Mouse (Mus musculus): ENCODE measurements at regions not wholly inside any gene's neighbourhood (a gene's known extent, or its start where the extent isn't known, plus 50 kb on each side); places are given as distances from the start of the nearest gene placed in this dataset.
"Not testable (repeated sequence)": the region's sequence is repeated elsewhere in the genome, so short reads cannot be mapped to it uniquely, and the experiment has no call there.

DNA sequence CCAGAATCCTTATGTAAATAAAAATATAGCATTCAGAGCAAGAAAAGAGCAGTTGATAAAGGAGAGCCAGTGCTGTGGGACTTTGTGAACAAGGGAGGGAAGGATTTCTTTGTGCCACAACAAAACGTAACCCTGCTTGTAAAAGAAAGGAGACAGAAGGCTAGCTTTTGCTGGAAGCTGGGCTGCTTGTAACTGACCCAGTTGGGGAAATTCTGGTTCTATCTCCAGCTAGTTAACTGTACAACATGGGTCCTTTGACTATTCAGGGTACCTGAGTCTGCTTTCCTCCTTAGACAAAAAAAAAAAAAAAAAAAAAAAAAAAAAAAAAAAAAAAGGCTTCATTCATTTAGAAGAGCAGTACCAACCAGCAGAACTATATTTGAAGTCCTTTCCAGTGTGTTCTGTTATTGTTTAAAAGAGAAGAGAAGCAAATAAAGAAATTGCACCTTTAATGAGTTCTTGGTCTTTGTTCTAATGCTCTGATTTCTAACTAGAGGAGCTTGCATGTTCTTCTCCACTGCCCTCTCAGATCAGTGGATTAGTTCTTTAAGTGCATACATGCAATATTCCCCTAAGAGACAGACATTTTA is 345.8 kb upstream of the Pou3f2 start:
- no peak for DNase-seq (ENCODE audit: extremely low spot score, low read depth, low spot score)

DNA sequence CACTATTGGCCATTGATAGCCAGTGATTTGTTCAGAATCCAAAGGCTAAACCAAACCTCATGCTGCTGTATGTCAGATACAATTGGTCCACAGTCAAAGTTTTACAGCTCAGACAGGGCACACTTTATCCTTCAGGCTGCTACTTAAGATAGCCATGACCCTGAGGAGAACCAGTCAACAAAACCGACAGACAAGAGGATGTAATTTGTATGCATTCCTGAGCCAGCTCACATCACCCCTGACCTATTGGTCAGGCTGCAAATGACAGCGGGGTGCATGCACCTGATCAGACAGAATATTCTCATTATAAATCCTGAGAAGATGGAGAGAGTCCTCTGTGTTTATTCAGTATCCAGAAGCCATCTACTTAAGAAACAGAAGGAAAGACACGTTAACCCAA is 315.5 kb upstream of the Pou3f2 start:
- no peak for DNase-seq (ENCODE audit: extremely low spot score, low read depth, low spot score)

- no peak for DNase-seq (ENCODE audit: extremely low spot score, low read depth, low spot score)
Observed at GRCm38 (mm10) chr4:22792826-22793225, 304.7 kb upstream of the Pou3f2 start.

- DNase-seq (ENCODE audit: extremely low spot score, low read depth, low spot score): no peak
Observed at GRCm38 (mm10) chr4:22787866-22788265, 299.7 kb upstream of the Pou3f2 start.

- not testable (repeated sequence) for DNase-seq (ENCODE audit: extremely low spot score, low read depth, low spot score)
Observed at GRCm38 (mm10) chr4:22763026-22763425, 274.9 kb upstream of the Pou3f2 start.
